Mouse (Mus musculus) megakaryocyte progenitor cell, adult 5-6 weeks (primary cell): ENCODE data around the gene Sema4a. TPM values are rescaled to one million over a fixed set of nuclear protein-coding genes. Genes with fewer than 3 reads are reported as not detected.
"Not testable (repeated sequence)": the region's sequence is repeated elsewhere in the genome, so short reads cannot be mapped to it uniquely, and the experiment has no call there.

Source experiments
- ATAC-seq: replicated peaks from 2 replicates; pipeline ENCODE4 v1.8.0; 2016; ENCODE audit warnings: mild to moderate bottlenecking, moderate TSS enrichment, inconsistent platforms; ENCODE audit not compliant: poor library complexity
- total RNA-seq, 2 experiments: library from RNA; stranded (forward) in 1 of 2; stranded (reverse) in 1 of 2; fragments of 157-497, 149-512 nt in 1 of 2; fragments of 200-1000 nt in 1 of 2; gene quantifications; 2 replicates each; pipeline versions ENCODE4 v1.2.3 to v1.2.4; 2015 to 2017

The Sema4a gene
- total RNA-seq, 2 experiments from 2014 or later: 32.7 to 39.4 TPM

- peak; percentile 80 for ATAC-seq
These were observed 24.4 kb downstream of the Sema4a start for GRCm38 (mm10) chr3:88436395-88437201.

DNA sequence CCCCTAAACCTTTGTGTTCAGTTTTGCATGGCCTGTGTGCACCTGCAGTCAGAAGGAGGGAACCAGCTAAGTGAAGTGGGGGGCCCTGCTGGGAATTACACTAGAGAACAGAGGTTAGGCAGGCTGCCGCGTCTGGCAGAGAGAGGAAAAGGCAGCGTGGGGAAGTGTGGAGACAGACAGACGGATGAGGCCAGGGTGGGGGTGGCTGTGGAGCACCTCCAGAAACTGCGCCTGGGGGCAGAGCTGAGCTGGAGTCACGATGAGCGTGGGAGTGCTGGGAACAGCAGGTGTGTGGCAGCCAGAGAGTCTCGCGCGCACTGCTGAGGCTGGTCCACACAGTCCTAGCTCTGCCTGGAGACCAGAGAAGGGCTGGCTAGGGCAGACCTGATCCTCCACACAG lies 25.5 kb downstream of the Sema4a start:
- no peak for ATAC-seq

GRCm38 (mm10) chr3:88428639-88429038 lies 32.3 kb downstream of the Sema4a start:
- not testable (repeated sequence) for ATAC-seq

- ATAC-seq: peak; percentile 32
These were observed 33.6 kb downstream of the Sema4a start for GRCm38 (mm10) chr3:88427342-88427905.

GRCm38 (mm10) chr3:88425708-88426420 lies 35.1 kb downstream of the Sema4a start:
- no peak for ATAC-seq

- ATAC-seq: no peak
These were observed 35.7 kb downstream of the Sema4a start for GRCm38 (mm10) chr3:88425330-88425689.

DNA sequence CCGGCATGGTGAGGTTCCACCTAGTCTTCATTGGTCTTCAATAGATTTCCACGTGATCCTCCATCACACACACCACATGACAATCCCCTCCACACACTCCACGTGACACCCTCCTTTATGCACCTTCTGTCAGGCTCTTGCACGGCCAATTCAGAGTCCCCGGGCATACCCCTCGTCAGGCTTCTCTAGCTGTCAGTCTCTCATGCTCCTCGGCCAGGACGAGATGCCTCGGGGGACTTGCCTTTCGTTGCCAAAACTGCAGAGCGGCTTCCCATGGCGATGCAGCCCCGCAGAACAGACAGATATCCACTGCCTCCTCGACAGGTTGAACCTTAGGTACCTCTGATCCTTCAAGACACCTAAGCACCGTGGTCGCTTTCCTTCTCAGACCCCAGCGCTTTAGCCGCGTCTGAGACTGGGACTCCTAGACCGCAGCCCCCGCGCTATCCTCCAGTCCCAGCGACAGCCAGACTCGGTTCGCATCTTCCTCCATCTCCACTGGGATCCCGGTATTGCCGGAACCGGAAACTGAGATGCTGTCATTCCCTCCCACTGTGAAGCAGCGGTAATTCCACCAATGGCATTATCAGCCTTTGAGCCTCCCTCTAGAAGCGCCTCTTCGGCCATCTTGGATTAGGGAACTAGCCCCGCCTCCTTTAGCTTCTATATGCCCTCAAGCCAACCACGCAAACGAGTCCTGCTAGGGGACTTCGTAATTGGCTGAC lies 36.2 kb downstream of the Sema4a start, which contains the start of gene Slc25a44:
Slc25a44 (minus strand) TSS at position 535 of the 725 bp plus-strand sequence.
- peak; percentile 88 for ATAC-seq

- peak; percentile 58 for ATAC-seq
These were observed 38.8 kb downstream of the Sema4a start for GRCm38 (mm10) chr3:88422020-88422720.

- ATAC-seq: no peak
These were observed 40.2 kb downstream of the Sema4a start for GRCm38 (mm10) chr3:88420771-88421170.

- ATAC-seq: no peak
These were observed 43.0 kb downstream of the Sema4a start for GRCm38 (mm10) chr3:88418016-88418415.

- ATAC-seq: no peak
These were observed 45.3 kb downstream of the Sema4a start for GRCm38 (mm10) chr3:88415668-88416067.

- ATAC-seq: no peak
These were observed 48.3 kb downstream of the Sema4a start for GRCm38 (mm10) chr3:88412636-88413035.

DNA sequence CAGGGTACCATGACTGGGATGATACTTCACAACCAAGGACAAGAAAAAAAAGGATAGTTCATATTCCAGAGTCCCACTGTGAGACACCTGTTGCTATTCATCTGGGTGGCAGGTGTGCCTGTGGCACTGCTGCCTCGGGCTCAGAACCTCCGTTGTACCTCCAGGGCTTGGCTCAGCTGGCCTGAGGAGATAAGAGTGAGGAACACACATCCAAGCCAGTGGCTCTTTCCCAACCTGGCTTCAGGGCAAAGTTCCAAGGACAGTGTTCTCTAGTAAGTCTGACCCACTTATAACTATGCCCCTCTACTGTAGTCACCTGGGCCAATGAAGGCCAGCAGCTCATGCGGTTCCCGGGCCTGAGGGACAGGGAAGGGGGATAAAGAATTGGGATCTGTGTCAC lies 49.3 kb downstream of the Sema4a start:
- no peak for ATAC-seq

DNA sequence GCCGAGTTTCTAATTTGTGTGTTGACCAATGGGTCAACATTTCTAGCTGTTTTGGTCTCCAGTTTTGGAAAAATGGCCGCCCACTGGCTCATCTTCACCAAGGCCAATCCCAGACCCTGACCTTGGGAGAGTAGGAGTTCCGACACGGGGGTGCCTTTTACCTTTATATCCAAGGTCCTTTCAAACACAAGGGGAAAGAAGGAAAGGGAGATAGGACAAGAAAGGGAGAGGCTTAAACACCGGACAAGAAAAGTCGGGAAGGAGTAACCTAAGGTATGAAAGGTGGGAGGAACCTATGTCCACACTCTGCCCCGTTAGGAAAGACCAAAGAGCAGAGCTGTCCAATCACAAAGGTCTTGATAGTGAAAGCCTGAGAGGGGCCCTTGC lies 50.3 kb downstream of the Sema4a start:
- ATAC-seq: no peak

DNA sequence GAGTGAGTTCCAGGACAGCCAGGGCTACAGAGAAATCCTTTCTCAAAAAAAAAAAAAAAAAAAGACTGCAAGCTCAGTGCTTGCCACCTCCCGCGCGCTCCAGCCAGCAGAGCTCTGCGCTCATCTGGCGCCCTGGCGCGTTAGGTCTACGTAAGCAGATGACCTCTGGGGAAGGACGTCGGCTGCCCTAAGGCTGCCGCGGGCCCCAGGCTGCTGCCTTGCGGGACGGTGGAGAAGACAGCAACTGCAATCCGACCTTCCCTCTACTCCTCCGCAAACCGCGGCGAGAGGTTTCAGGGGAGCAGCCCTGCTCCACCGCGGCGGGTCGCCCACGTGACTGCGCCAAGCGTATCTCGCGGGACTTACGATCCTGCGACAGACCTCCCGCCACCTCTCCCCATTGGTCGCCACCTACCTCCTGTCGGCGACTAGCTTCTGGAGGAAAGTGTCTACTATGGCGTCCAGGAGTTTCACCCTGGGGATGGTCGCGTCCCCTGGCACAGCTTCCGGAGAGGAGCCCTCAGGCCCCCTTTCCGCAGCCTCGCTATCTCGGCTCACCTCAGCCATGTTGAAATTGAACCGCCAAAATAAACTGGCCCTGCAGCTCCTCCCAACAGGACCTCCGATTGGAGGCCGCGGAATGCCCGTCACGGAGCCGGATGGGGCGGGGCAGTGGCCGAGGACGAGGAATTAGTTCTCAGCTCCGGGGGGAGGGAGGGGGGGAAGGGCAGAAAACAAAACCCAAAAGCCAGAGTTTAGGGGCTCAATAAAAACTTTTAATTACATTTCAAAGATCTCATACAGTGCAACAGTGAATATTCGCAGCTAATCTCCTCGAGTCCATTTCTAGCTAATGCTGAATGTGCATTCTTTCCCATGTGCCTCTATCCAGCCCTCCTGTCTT lies 51.0 kb downstream of the Sema4a start, which contains the start of gene Pmf1:
Pmf1 (minus strand) TSS at position 591 of the 904 bp plus-strand sequence.
- ATAC-seq: peak; percentile 82

- ATAC-seq: no peak
These were observed 52.0 kb downstream of the Sema4a start for GRCm38 (mm10) chr3:88408953-88409352.

GRCm38 (mm10) chr3:88407529-88407928 lies 53.5 kb downstream of the Sema4a start:
- ATAC-seq: no peak

DNA sequence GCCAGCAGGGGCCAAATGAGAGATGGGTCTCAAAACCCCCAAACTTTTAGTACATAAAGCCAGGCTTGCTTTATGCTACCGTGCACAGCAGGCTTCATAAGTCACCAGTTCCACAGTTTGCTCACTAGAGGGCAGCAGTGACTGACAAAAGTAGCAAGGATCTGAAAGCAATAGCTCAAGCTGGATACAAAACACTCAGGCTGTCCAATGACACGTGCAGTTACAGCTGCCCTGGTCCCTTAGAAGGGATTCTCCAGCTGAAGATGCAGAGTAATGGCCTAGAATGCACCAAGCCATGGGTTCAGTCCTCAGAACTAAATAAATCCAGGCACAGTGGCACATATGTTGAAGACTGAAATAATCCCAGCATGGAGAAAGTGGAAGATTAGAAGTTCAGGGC lies 53.9 kb downstream of the Sema4a start:
- peak; percentile 62 for ATAC-seq

GRCm38 (mm10) chr3:88403522-88404230 lies 57.3 kb downstream of the Sema4a start:
- ATAC-seq: peak; percentile 21; the same call in 1 of the 2 replicates
